Mouse (Mus musculus): Measurements from ENCODE around the gene F11.

DNA sequence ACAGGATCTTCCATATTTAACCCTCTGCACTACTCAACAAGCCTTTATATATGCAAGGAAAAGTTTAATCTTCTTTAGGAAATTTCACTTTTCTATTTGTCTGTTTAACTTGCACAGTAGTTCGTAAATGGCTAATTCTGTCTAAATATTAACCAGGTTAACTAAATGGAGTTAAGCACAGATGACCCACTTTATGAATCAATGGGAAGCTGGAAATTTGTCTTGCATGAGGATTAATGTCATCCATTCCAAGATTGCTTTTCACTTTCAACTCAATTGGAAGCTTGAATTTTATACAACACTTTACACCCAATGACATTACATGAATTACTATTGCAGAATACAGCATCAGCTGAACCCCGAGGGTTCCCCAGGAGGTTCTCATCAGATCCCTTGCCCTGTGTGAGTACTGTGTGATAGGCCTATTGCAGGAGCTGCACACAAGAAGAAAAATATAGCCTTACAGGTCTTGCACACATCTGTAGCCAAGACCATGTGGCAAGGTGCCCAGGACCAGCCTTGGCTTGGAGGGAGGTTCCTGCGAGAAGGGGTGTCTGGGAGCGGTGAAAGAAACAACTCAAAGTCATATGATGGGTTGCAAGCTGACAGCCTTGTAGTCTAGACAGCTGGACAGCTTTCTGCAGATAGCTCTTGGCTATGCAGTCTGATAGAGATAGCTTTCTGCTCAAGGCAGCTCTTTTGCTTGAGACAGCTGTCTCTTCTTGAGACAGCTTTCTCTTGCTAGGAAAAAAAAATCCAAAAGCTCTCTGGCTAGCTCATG is 6.0 kb upstream of the F11 start:
- TF ChIP-seq CTCF (IDR thresholded peaks at IDR 0.05; ENCODE audit: low read depth, low read length) (no peak), GATA2 (IDR thresholded peaks at IDR 0.05; ENCODE audit: borderline replicate concordance, low read depth, low read length) (no peak), TAL1 (conservative IDR thresholded peaks at IDR 0.05; ENCODE audit: low read depth, low read length) (no peak)
